Comparison of ENCODE assay signal across 19 mouse cellular contexts in genomic region chr11:60922964-60923363, GRCm38 (mm10). TPM values are rescaled to one million over a fixed set of nuclear protein-coding genes. Genes with fewer than 3 reads are reported as not detected.
DNase-seq lines count a peak whose midpoint lies in the region; ATAC-seq and TF ChIP-seq lines count a peak whose summit lies in the region.
"Had no signal": no experiment of that assay in that cellular context is flagged by ENCODE, and none has a peak within 500 bp of the region (broad histone marks: within the 10 kb centered on the region; RNA-seq: fewer than 3 reads in every experiment).

No protein-coding gene starts in this region.

- TF ChIP-seq CTCF in liver, embryonic 14.5 days (IDR thresholded peaks at IDR 0.05; ENCODE audit: low read depth) = no peak

- H3K9me3 ChIP-seq in liver, embryonic 12.5 days (replicated peaks) = no peaks in the 10 kb centered on the region
- H3K9me3 ChIP-seq in ES-E14 (ENCODE audit: control insufficient read depth, insufficient read depth, low read depth, low read length) = no peaks in the 10 kb centered on the region
- H3K9me3 ChIP-seq in liver, embryonic 14.5 days (ENCODE audit: control insufficient read depth, low read length) = no peaks in the 10 kb centered on the region
- H3K9me3 ChIP-seq: embryonic facial prominence, embryonic 15.5 days; forebrain, embryonic 12.5 days; heart, embryonic 12.5 days; hindbrain, embryonic 10.5 days; hindbrain, embryonic 15.5 days had no signal

- H3K27me3 ChIP-seq in liver, embryonic 12.5 days (replicated peaks) = no peaks in the 10 kb centered on the region
- H3K27me3 ChIP-seq in liver, embryonic 14.5 days (ENCODE audit: control insufficient read depth, insufficient read depth, low read length) = no peaks in the 10 kb centered on the region
- H3K27me3 ChIP-seq: embryonic facial prominence, embryonic 15.5 days; forebrain, embryonic 12.5 days; heart, embryonic 12.5 days; hindbrain, embryonic 15.5 days had no signal

- H3K27ac ChIP-seq in liver, embryonic 12.5 days = peak overlapping the region; percentile 84
- H3K27ac ChIP-seq in ES-E14 (ENCODE audit: insufficient read depth, low read depth, low read length, poor library complexity, severe bottlenecking) = peak overlapping the region; percentile 95
- H3K27ac ChIP-seq in liver, embryonic 14.5 days = peak overlapping the region; percentile 23
- H3K27ac ChIP-seq: embryonic facial prominence, embryonic 15.5 days; forebrain, embryonic 12.5 days; hindbrain, embryonic 10.5 days; hindbrain, embryonic 15.5 days had no signal

- H3K9ac ChIP-seq in liver, embryonic 12.5 days = peak overlapping the region; percentile 45; the same call in 1 of the 2 replicates
- peak overlapping the region; percentile 41; the same call in 1 of the 2 replicates for H3K9ac ChIP-seq in ES-E14 (ENCODE audit: insufficient read depth, low read depth, low read length, poor library complexity, severe bottlenecking)
- no peak overlapping the region for H3K9ac ChIP-seq in liver, embryonic 14.5 days (replicated peaks)
- H3K9ac ChIP-seq: embryonic facial prominence, embryonic 15.5 days; forebrain, embryonic 12.5 days; heart, embryonic 12.5 days; hindbrain, embryonic 15.5 days had no signal

- H3K4me2 ChIP-seq in liver, embryonic 12.5 days = peak overlapping the region; percentile 41; the same call in 1 of the 2 replicates
- H3K4me2 ChIP-seq in liver, embryonic 14.5 days (ENCODE audit: low read depth) = peak overlapping the region; percentile 25
- H3K4me2 ChIP-seq: embryonic facial prominence, embryonic 15.5 days; forebrain, embryonic 12.5 days; heart, embryonic 12.5 days; hindbrain, embryonic 15.5 days had no signal

- H3K4me1 ChIP-seq in liver, embryonic 12.5 days = peaks cover 85% of the 10 kb centered on the region
- peaks cover 17 to 41% of the 10 kb centered on the region in 2 experiments for H3K4me1 ChIP-seq in ES-E14 (ENCODE audit: control insufficient read depth in 2 of 2, insufficient read depth in 2 of 2, low read length in 2 of 2, poor library complexity in 1 of 2)
- H3K4me1 ChIP-seq in liver, embryonic 14.5 days (replicated peaks; ENCODE audit: control insufficient read depth in 2 of 2, insufficient read depth in 2 of 2, low read length in 1 of 2) = peaks cover 63 to 75% of the 10 kb centered on the region in 2 experiments

- no peak for TF ChIP-seq EP300 in liver, embryonic 14.5 days (IDR thresholded peaks at IDR 0.05; ENCODE audit: low read depth)

- intact Hi-C loops in left cerebral cortex, postnatal 14 days (cut with DNase I) = no loop called here

- peaks cover 16% of the 10 kb centered on the region for H3K36me3 ChIP-seq in liver, embryonic 12.5 days
- H3K36me3 ChIP-seq in ES-E14 (ENCODE audit: control insufficient read depth, insufficient read depth, low read length, poor library complexity, severe bottlenecking) = peaks cover 9% of the 10 kb centered on the region; the same call in 1 of the 2 replicates
- H3K36me3 ChIP-seq in liver, embryonic 14.5 days (replicated peaks; ENCODE audit: control insufficient read depth, insufficient read depth, low read depth) = no peaks in the 10 kb centered on the region; the same call in 1 of the 2 replicates
- H3K36me3 ChIP-seq: embryonic facial prominence, embryonic 15.5 days; forebrain, embryonic 12.5 days; hindbrain, embryonic 15.5 days had no signal

- in situ Hi-C loops in ES-E14 (cut with MboI; ENCODE audit: low sequenced_read_pairs in 2 of 2, unreplicated experiment in 2 of 2) = no loop called here

- H3K4me3 ChIP-seq in liver, embryonic 12.5 days = no peak overlapping the region
- peak overlapping the region in 1 of 2 experiments; percentile 3; a peak in 1 of 4 replicates for H3K4me3 ChIP-seq in ES-E14 (ENCODE audit: insufficient read depth in 1 of 2, low read depth in 1 of 2, low read length in 2 of 2, poor library complexity in 1 of 2, severe bottlenecking in 1 of 2)
- H3K4me3 ChIP-seq in liver, embryonic 14.5 days (ENCODE audit: insufficient read depth in 1 of 2, low read depth in 2 of 2, low read length in 2 of 2) = no peak overlapping the region
- H3K4me3 ChIP-seq: embryonic facial prominence, embryonic 15.5 days; forebrain, embryonic 12.5 days; heart, embryonic 12.5 days; hindbrain, embryonic 10.5 days; hindbrain, embryonic 15.5 days had no signal

- ATAC-seq in liver, embryonic 12.5 days = no peak
- ATAC-seq in liver, embryonic 14.5 days (ENCODE audit: insufficient read depth) = no peak
- ATAC-seq: forebrain, embryonic 16.5 days had no signal

- 77% methylated on average over 5 of the region's 5 CpGs for WGBS in liver, embryonic 12.5 days (ENCODE audit: insufficient replicate concordance)
- 77% methylated on average over 5 of the region's 5 CpGs for WGBS in liver, embryonic 14.5 days (ENCODE audit: insufficient replicate concordance)

- DNase-seq in liver (no peak), ES-E14 (ENCODE audit: low read depth, low spot score) (peak; percentile 69), adipocyte (ENCODE audit: low spot score) (no peak)
- DNase-seq in liver, embryonic 14.5 days (ENCODE audit: low read depth in 3 of 3, low spot score in 3 of 3) = no peak
- DNase-seq in layer of hippocampus, postnatal 36 days = no peak
- DNase-seq in left cerebral cortex, postnatal 14 days (ENCODE audit: low spot score in 2 of 2) = no peak
- DNase-seq: adrenal gland, postnatal 10 days; cerebellum, adult 11 months; cerebellum, adult 8-10 months; cerebellum, postnatal 14 days; embryo, embryonic 11 days; gastrocnemius, postnatal 25 days had no signal

TF ChIP-seq in ES-E14, 5 proteins besides CTCF, POLR2A, EP300 and RAD21:
- TF ChIP-seq ZC3H11A (IDR thresholded peaks at IDR 0.05; ENCODE audit: borderline replicate concordance, low read depth, low read length) (no peak), CHD2 (IDR thresholded peaks at IDR 0.05; ENCODE audit: low read depth, low read length) (0 out of 2 replicates have a peak, but pooled peaks have one; percentile 17)

RNA-seq across cellular contexts. Expression of gene Natd1, which starts 8.4 kb away (rescaled TPM):
- 9.3 and 9.6 TPM in 2 replicates for polyA plus RNA-seq in liver, embryonic 12.5 days (2016; fragmentation: Nextera tagmentation; extraction: Ambion mirVana)
- total RNA-seq in ES-E14 (2012; rRNA removed) = 11.0 and 14.6 TPM in 2 replicates
- polyA plus RNA-seq in liver, embryonic 14.5 days (2012; rRNA removed) = 10.7 and 14.0 TPM in 2 replicates
- polyA plus RNA-seq in liver, embryonic 14.5 days (2014; fragmentation: Nextera tagmentation; extraction: Ambion mirVana) = 11.1 and 15.0 TPM in 2 replicates
- 10 to 100 TPM; 11.3 to 12.3 TPM for total RNA-seq in layer of hippocampus, postnatal 36 days (2021)
- 10 to 100 TPM; 10.6 to 11.8 TPM for total RNA-seq in left cerebral cortex, postnatal 14 days (2021)

RNA-seq across cellular contexts. Expression of gene Map2k3, which starts 8.9 kb away (rescaled TPM):
- polyA plus RNA-seq in liver, embryonic 12.5 days (2016; fragmentation: Nextera tagmentation; extraction: Ambion mirVana) = 170 and 173 TPM in 2 replicates
- 26.9 and 30.3 TPM in 2 replicates for total RNA-seq in ES-E14 (2012; rRNA removed)
- 37.0 and 44.7 TPM in 2 replicates for polyA plus RNA-seq in liver, embryonic 14.5 days (2012; rRNA removed)
- polyA plus RNA-seq in liver, embryonic 14.5 days (2014; fragmentation: Nextera tagmentation; extraction: Ambion mirVana) = 100 and 124 TPM in 2 replicates
- total RNA-seq in layer of hippocampus, postnatal 36 days (2021) = 10 to 100 TPM; 12.4 to 14.8 TPM
- 10 to 100 TPM; 12.1 to 14.7 TPM for total RNA-seq in left cerebral cortex, postnatal 14 days (2021)

RNA-seq across cellular contexts. Expression of gene Tmem11, which starts 43.9 kb away (rescaled TPM):
- 38.1 and 40.0 TPM in 2 replicates for polyA plus RNA-seq in liver, embryonic 12.5 days (2016; fragmentation: Nextera tagmentation; extraction: Ambion mirVana)
- 42.6 and 50.0 TPM in 2 replicates for total RNA-seq in ES-E14 (2012; rRNA removed)
- 30.9 and 35.7 TPM in 2 replicates for polyA plus RNA-seq in liver, embryonic 14.5 days (2012; rRNA removed)
- 25.1 and 27.5 TPM in 2 replicates for polyA plus RNA-seq in liver, embryonic 14.5 days (2014; fragmentation: Nextera tagmentation; extraction: Ambion mirVana)
- total RNA-seq in layer of hippocampus, postnatal 36 days (2021) = 10 to 100 TPM; 28.1 to 28.4 TPM
- 10 to 100 TPM; 24.7 to 27.0 TPM for total RNA-seq in left cerebral cortex, postnatal 14 days (2021)

Comparison
In these comparisons a context has a peak if more than half of its experiments do, and no peak if none do; other contexts are left out.
1. H3K27ac ChIP-seq: peak in every context shown above with its lines; median percentile 95 in ES-E14; 84 in liver, embryonic 12.5 days; 23 in liver, embryonic 14.5 days.